Mouse (Mus musculus) urinary bladder, postnatal 36 days (tissue): ENCODE data around the gene Entpd7.

Experiments used
- DNase-seq, 2 experiments: peaks; one replicate each; pipeline ENCODE4 v3.0.0; 2022; ENCODE audit warnings: low spot score in 2 of 2, mixed read lengths in 1 of 2

Gene Entpd7

DNA sequence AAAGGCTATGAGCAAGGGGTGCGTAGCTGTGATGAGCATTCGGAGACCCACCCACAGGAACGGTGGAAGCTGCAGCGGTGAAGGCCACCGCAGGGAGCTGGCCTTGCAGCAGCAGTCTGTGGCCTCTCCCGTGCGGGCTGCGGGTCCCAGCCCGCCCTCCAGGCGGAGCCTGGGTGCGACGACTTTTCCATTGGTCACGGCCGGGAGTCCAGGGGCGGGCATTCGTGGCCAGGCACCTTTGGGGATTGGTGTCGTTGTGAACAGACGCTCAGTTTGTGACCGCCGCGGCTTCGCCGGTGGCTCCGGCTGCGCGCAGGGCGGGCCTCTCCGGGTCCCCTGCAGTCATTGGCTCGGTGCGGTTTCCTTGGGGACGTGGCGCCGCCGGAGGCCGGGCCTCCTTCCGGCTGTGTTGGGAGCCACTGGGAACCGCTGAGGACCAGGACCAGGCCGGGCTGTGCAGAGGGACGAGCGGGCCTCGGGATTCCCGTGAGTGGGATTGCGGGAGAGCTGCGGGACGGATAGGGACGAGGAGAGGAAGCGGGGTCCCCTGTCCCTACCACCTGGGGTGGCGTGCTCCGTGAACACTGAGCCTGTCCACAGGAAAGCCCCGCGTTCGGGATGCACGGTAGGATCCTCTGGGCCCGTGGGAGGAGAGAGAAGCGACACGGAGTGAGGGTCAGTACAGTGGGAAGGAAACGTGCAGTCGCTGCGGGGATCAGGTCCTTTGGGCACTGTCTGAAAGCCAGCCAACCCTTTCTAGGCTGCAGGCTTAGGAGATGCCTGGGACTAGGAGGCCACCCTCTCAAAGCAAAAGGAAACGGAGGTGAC lies at the start of gene Entpd7:
TSS of gene Entpd7 (plus strand) at position 254 of the 828 bp plus-strand sequence.
- DNase-seq = peak; percentile 94 to 97

DNA sequence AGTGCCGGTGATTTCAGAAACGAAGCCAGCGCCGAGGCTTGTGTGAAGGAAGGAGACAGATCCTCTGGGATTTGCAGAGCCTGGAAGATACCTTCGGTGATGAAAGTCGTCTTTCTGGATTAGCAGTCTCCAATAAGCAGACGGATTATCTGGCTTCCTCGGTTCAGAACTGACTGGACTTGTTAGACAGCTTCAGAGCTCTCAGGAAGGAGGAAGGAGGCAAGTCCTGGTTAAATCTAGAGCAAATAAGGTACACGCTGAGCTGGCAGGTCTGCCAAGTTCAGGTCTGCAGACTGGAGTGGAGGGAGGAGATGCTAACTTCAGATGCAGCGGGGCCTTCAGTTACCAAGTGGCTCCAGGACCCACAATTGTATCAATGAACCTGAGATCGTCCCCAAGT lies 47.6 kb upstream of the Entpd7 start:
- DNase-seq = peak; percentile 41 to 58

- no peak for DNase-seq
Measured at GRCm38 (mm10) chr19:43642843-43643242, 46.6 kb upstream of the Entpd7 start.

DNA sequence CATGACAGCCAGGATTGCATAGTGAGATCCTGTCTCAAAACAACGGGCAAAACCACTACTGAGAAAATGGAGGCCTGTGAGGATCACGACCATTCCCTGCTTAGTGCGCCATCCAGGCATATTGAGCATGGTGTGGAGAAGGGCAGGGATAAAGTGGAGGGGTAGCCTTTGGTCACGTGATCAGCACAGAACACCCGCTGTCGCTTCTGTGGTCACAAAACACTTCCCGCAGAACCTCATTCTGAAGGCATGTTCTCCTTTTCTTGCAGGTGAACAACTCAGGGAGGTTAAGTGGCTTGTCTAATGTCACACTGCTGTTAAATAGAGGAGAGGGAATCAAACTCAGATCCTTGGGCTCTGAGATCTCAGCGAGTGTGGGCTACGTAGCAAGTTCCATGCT lies 44.0 kb upstream of the Entpd7 start:
- no peak for DNase-seq

DNA sequence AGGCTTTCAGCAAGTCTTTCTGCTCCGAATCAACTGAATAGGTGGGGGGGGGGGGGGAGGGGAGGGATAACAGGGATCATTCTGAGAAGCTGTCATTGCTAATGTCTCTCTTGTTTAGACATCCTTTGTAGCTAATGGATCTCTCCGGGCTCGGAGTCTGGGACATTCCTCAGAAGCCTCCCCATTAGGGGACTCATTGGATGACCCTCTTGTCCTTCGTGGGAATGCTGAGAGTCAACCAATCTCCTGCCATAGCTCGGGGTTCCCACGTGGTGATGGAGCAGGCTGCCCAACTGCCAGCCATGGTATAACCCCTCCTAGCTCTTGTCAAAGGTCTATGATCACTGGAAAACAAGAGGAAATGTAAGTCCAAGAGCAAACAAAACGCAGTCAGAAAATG lies 42.6 kb upstream of the Entpd7 start:
- no peak for DNase-seq

- no peak for DNase-seq
Measured at GRCm38 (mm10) chr19:43647261-43647660, 42.2 kb upstream of the Entpd7 start.

- DNase-seq = no peak
Measured at GRCm38 (mm10) chr19:43648343-43648742, 41.1 kb upstream of the Entpd7 start.

DNA sequence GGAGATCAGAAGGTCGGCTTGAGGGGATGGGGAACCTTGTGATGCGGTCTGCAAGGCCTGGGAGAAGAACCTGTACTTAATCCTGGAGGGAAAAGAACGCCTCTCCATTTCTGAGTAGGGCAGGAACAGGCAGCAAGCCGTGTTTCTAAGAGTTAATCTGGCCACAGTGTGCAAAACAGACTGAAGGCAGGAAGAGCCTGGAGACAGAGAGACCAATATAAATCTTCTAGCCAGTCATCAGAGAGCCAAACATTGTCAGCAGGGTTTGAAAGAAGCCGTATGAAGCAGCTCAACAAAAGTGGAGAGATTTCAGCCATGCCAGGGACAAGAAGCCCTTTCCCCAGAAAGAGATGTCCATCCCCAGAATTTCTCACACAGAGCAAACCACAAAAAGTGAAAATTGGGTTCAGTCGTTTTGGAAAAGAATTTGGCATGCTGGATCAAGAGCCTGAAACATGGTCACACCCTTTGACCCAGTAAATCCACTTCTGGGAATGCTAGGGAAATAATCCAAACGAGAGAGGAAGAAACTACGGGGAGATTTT lies 38.2 kb upstream of the Entpd7 start:
- no peak for DNase-seq

- DNase-seq = peak; percentile 64 to 75
Measured at GRCm38 (mm10) chr19:43655735-43656492, 33.6 kb upstream of the Entpd7 start.

GRCm38 (mm10) chr19:43659632-43660031 lies 29.8 kb upstream of the Entpd7 start:
- no peak for DNase-seq

DNA sequence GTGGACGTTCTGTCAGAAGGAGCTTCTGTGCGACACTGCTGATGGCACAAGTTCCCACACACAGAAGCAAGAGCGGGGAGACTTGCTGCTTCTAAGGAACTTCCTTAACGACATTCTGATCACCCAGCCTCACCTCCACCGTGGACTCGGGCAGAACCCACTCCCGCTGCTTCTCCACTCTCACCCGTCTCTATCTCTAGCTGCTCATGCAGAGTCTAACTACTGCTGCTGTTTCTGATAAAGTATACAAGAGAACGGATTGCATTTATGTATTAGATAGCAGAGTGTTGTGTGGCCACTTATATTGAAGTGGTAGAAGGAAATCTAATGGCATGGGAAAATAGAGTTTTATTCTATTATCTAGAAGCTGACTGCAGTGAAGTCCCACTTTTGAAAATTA lies 28.7 kb upstream of the Entpd7 start:
- DNase-seq = no peak

DNA sequence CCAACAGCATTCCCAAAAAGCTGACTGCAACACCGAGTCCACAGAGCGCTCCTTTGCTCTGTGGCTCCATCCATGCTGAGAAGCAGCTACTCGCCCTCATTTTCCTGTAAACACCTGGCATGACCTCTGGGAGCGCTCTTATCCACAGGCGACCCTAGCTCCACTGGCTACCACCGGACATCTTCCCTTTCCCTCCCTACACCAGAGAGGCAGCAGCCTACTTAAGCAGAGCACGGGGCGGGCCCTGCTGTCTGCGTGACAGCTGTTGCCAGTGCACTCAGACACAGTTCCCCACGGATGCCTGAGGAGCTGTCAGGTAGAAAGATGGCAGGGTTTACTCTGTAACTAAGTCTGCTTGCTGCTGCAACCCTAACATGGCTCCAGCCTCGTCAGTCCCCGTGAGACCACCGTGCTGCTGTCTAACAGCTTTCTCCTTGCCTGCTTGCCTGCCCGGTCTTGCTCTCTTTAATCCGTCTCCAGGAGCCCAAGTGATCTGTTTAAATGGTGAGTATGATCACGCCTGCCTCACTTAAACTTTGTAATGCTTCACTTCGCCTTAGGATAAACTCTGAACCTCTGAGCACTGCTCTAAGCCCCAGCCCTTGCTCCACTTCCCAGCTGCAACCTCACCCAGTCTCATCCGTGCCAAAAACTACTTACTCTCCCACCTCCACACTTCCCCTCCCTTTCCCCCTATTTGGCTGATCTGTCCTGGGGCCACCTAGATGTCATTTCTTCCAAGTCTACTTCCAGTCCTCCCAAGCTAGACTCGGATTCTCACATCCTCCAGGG lies 27.1 kb upstream of the Entpd7 start:
- no peak for DNase-seq

DNA sequence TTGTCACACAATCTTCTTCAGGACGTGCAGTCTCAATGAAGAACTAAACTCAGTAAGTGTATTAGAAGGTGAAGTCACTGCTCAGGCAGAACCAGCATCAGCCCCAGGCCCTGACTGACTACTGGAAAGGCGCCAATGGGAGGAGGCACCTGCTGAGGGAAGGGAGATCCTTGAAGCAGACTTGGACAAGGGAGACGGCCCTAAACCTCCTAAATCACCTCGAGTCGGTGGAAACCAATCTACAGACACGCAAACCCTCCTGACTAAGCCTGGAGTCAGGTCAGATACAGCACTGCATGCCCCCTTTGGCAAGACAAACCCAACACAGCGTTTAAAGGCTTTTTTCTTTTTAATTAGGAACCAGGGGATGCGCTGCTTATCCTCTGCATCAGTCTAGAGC lies 26.0 kb upstream of the Entpd7 start:
- DNase-seq = no peak

DNA sequence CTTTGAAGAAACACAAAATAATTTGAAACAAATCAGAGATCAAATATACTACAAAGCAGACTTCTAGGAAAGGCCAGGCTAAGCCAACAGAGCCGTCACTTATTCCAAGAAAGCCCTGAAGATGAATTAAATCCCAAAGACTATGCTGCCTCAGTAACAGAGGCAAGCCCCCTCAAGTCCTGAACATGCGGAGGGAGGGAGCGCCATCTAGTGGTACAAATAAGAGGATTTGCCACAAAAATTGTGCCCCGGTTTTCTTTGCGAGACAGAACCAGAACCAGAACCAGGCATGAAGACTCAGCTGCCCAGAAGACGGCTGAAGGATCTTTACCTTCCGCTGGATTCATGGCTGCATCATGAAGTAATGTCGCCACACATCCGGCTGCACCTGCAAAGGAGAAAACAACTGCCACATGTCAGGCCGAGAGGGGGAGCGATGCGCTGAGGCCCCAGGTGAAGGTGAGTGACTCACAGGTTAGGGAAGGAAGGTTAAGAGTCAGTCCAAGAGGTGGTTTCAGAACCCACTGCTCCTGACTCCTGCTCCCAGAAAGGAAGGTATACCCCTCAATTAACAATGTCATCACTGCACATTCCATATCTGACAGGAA lies 23.9 kb upstream of the Entpd7 start:
- no peak for DNase-seq

DNA sequence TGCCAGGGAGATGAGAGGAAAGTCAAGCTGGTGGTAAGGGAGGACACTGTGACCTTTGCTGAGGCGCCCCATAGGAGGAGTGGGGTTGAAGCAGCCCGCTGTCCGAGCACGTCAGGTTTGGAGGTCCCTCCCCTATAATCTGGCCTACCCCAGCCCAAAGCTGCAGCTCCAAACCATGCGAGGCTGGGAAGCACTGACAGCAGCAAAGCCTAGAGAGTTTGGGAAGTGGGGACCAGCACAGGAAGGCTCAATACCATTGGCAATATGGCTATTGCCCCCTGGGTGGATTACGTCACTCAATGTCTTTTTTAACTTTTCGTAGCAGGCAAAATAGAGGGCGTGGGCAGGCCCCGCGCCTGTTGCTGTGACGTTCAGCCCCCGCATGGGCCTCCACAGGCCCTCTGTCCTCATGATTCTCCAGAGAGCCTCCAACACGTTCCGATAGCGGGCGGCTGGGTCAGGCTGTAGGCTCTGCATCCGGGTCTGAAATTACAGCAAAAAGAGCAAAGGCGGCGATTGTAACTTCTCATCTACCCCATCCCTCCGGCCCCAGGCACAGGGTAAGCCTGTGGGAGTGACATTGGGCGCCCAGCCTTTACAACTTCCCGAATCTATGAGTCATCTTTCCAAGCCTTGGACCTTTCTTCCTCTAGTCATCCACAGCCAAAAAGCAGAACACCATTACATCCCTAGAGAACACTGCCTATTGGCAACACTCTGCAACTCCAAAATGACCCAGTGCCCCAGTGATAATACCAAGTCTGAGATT lies 22.6 kb upstream of the Entpd7 start:
- DNase-seq = peak; percentile 16 to 51

- no peak for DNase-seq
Measured at GRCm38 (mm10) chr19:43667430-43667809, 22.1 kb upstream of the Entpd7 start.

DNA sequence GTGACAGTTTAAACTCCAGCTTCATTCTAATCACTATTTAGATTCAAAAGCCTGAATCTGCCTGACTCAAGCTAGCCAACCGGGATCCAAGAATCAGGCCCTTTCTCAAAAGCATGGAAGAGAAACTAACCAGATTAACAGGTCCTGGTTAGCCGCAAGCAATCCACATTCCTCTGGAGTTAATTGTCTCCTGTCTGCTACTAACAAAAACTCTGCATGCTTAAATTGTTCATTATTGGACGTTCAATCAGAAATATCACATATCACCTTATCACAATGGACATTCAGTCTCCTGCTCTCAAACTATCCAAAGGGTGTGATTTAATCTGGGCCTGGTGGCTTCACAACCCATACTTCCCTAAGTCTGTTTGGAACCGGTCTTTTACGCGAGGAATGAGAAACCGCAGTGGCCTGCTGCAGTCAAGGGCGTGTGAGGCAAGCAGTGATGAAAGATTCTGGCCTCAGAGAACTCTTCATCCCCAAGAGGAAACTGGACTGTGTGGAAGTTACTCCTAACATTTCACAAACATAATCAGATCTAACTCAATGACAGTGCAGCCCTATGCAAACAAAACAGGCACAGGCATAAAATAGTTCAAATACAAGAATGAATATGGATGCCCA lies 20.2 kb upstream of the Entpd7 start:
- DNase-seq = peak in 1 of 2 experiments; percentile 47

- no peak for DNase-seq
Measured at GRCm38 (mm10) chr19:43671054-43671453, 18.4 kb upstream of the Entpd7 start.

- no peak for DNase-seq
Measured at GRCm38 (mm10) chr19:43673513-43674315, 15.8 kb upstream of the Entpd7 start.
